In the genomic region with DNA sequence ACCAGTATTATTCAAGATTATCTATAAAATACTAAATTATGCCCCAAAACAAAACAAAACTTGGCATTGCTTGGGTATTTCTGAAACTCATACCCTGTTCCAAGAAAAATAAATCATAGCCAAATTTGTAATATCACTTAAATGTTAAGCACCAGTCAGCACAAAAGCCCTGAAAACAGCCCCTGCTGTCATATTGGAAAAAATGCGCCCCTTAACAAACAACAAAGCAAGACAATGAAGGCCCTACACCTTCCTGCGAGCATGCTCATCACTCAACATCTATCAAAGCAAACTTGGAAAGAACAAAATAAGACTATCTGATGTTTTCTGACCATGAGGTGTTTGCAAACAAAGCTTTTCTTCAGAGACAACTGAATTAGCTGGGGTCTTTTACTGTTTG, we compare ENCODE assay signal across 23 mouse cellular contexts.
DNase-seq lines count a peak whose midpoint lies in the region; ATAC-seq and TF ChIP-seq lines count a peak whose summit lies in the region.
"Had no signal": no experiment of that assay in that cellular context is flagged by ENCODE, and none has a peak within 500 bp of the region (broad histone marks: within the 10 kb centered on the region; RNA-seq: fewer than 3 reads in every experiment).

No protein-coding gene starts in this region.

- ATAC-seq in liver, postnatal 0 days: no peak
- no peak for ATAC-seq in hindbrain, embryonic 11.5 days (ENCODE audit: low FRiP score)
- ATAC-seq: activated CD4-positive, CD25-positive, alpha-beta regulatory T cell, adult 4 months; CD4-positive, CD25-positive, alpha-beta regulatory T cell, adult 4 months; Patski had no signal

- 61% methylated on average over 2 of the region's 2 CpGs for WGBS in liver, adult 2 months
- 79% methylated on average over 2 of the region's 2 CpGs for whole genome bisulfite sequencing in liver, postnatal 0 days (ENCODE audit: insufficient replicate concordance)
- WGBS in hindbrain, embryonic 11.5 days: 96% methylated on average over 2 of the region's 2 CpGs

- H3K9me3 ChIP-seq in liver, postnatal 0 days (ENCODE audit: low read length): no peaks in the 10 kb centered on the region
- H3K9me3 ChIP-seq in hindbrain, embryonic 11.5 days (ENCODE audit: control insufficient read depth, low read length): no peaks in the 10 kb centered on the region
- H3K9me3 ChIP-seq: G1E had no signal

- intact Hi-C loops in gastrocnemius, adult 2 months (cut with DNase I): no loop called here
- intact Hi-C loops in gastrocnemius, postnatal 36 days (cut with DNase I): no loop called here

- H3K4me2 ChIP-seq in liver, postnatal 0 days (ENCODE audit: low read depth, low read length): no peak overlapping the region
- H3K4me2 ChIP-seq in hindbrain, embryonic 11.5 days (replicated peaks; ENCODE audit: low read depth, low read length): no peak overlapping the region

- no peak for DNase-seq in gastrocnemius, adult 2 months
- no peak for DNase-seq in gastrocnemius, postnatal 36 days
- DNase-seq in heart, adult 11 months: peak; percentile 72
- no peak for DNase-seq in heart, adult 8-10 months (ENCODE audit: low spot score)
- DNase-seq in liver, adult 2 months (ENCODE audit: extremely low read depth, low read depth, low spot score): no peak
- DNase-seq in liver, postnatal 0 days: no peak
- peak; percentile 57 for DNase-seq in adipocyte (ENCODE audit: low spot score)
- DNase-seq in hindbrain, embryonic 11.5 days (ENCODE audit: low spot score): no peak
- DNase-seq: adrenal gland, adult 2 months; adrenal gland, adult 8-10 months; adrenal gland, postnatal 10 days; adrenal gland, postnatal 14 days; adrenal gland, postnatal 25 days; adrenal gland, postnatal 36 days; B cell, adult 2 months; cerebellum, adult 11 months; cerebellum, adult 11-12 months; cerebellum, adult 18-20 months had no signal

- no peak overlapping the region for H3K9ac ChIP-seq in liver, adult 2 months (ENCODE audit: low read depth, low read length)
- no peak overlapping the region for H3K9ac ChIP-seq in liver, postnatal 0 days (replicated peaks)
- no peak overlapping the region for H3K9ac ChIP-seq in hindbrain, embryonic 11.5 days (ENCODE audit: low read depth, low read length)

- no peak for TF ChIP-seq EP300 in liver, postnatal 0 days (IDR thresholded peaks at IDR 0.05; ENCODE audit: low read depth)

- no peak for TF ChIP-seq CTCF in gastrocnemius, adult 2 months (IDR thresholded peaks at IDR 0.05)
- TF ChIP-seq CTCF in liver, adult 2 months (IDR thresholded peaks at IDR 0.05; ENCODE audit: low read depth, low read length): no peak
- TF ChIP-seq CTCF in liver, postnatal 0 days (IDR thresholded peaks at IDR 0.05; ENCODE audit: low read depth): no peak

- H3K4me3 ChIP-seq in gastrocnemius, adult 2 months: no peak overlapping the region
- H3K4me3 ChIP-seq in liver, adult 2 months (ENCODE audit: insufficient read depth, low read depth, low read length): no peak overlapping the region
- H3K4me3 ChIP-seq in liver, postnatal 0 days (ENCODE audit: low read depth, low read length): no peak overlapping the region
- no peak overlapping the region for H3K4me3 ChIP-seq in hindbrain, embryonic 11.5 days (ENCODE audit: low read depth, low read length)

- H3K4me1 ChIP-seq in liver, adult 2 months (ENCODE audit: control insufficient read depth, insufficient read depth, low read length): peaks cover 46% of the 10 kb centered on the region
- H3K4me1 ChIP-seq in liver, postnatal 0 days (ENCODE audit: insufficient read depth): peaks cover 31% of the 10 kb centered on the region
- no peaks in the 10 kb centered on the region; the same call in 1 of the 2 replicates for H3K4me1 ChIP-seq in hindbrain, embryonic 11.5 days (replicated peaks; ENCODE audit: control insufficient read depth, insufficient read depth, low read length)

- H3K27ac ChIP-seq in gastrocnemius, adult 2 months: peak overlapping the region; percentile 79; the same call in 1 of the 2 replicates
- H3K27ac ChIP-seq in liver, adult 2 months (replicated peaks; ENCODE audit: insufficient read depth, low read depth, low read length): peak overlapping the region; percentile 22; the same call in 1 of the 2 replicates
- H3K27ac ChIP-seq in liver, postnatal 0 days (ENCODE audit: low read depth): no peak overlapping the region
- H3K27ac ChIP-seq in hindbrain, embryonic 11.5 days (ENCODE audit: low read depth, low read length): no peak overlapping the region

- H3K79me2 ChIP-seq in liver, adult 2 months (ENCODE audit: control insufficient read depth, insufficient read depth, low read length): peaks cover 29% of the 10 kb centered on the region; the same call in 1 of the 2 replicates

- no peak for TF ChIP-seq POLR2A in liver, adult 2 months (IDR thresholded peaks at IDR 0.05; ENCODE audit: extremely low read depth, insufficient read depth, low read length)

- H3K36me3 ChIP-seq in liver, adult 2 months (ENCODE audit: control insufficient read depth, insufficient read depth, low read length): peaks cover 2% of the 10 kb centered on the region; the same call in 1 of the 2 replicates
- H3K36me3 ChIP-seq in liver, postnatal 0 days (replicated peaks; ENCODE audit: insufficient read depth, low read length): no peaks in the 10 kb centered on the region
- H3K36me3 ChIP-seq in hindbrain, embryonic 11.5 days (ENCODE audit: control insufficient read depth, insufficient read depth, low read length): no peaks in the 10 kb centered on the region

- no peaks in the 10 kb centered on the region for H3K27me3 ChIP-seq in liver, adult 2 months (ENCODE audit: control insufficient read depth, insufficient read depth, low read length)
- H3K27me3 ChIP-seq in liver, postnatal 0 days (ENCODE audit: insufficient read depth, low read length): no peaks in the 10 kb centered on the region
- no peaks in the 10 kb centered on the region for H3K27me3 ChIP-seq in hindbrain, embryonic 11.5 days (ENCODE audit: control insufficient read depth, insufficient read depth, low read length)
- H3K27me3 ChIP-seq: CH12.LX, Patski had no signal

Comparison
In these comparisons a context has a peak if more than half of its experiments do, and no peak if none do; other contexts are left out.
1. DNase-seq: peak in heart, adult 11 months (single experiment) and adipocyte (single experiment); none in gastrocnemius, adult 2 months (single experiment), gastrocnemius, postnatal 36 days (0 of 2), heart, adult 8-10 months (single experiment), liver, adult 2 months (single experiment), liver, postnatal 0 days (single experiment) and hindbrain, embryonic 11.5 days (single experiment).
2. H3K27ac ChIP-seq: peak in gastrocnemius, adult 2 months (single experiment) and liver, adult 2 months (single experiment); none in liver, postnatal 0 days (single experiment) and hindbrain, embryonic 11.5 days (single experiment).